Mouse (Mus musculus) spleen, postnatal 36 days (tissue): ENCODE data around the gene Fgd5.
"Not testable (repeated sequence)": the region's sequence is repeated elsewhere in the genome, so short reads cannot be mapped to it uniquely, and the experiment has no call there.

Experiments
- DNase-seq, 2 experiments: peaks; one replicate each; pipeline ENCODE4 v3.0.0; 2022; ENCODE audit warnings: low spot score in 2 of 2, mixed read lengths in 1 of 2

The Fgd5 gene

DNA sequence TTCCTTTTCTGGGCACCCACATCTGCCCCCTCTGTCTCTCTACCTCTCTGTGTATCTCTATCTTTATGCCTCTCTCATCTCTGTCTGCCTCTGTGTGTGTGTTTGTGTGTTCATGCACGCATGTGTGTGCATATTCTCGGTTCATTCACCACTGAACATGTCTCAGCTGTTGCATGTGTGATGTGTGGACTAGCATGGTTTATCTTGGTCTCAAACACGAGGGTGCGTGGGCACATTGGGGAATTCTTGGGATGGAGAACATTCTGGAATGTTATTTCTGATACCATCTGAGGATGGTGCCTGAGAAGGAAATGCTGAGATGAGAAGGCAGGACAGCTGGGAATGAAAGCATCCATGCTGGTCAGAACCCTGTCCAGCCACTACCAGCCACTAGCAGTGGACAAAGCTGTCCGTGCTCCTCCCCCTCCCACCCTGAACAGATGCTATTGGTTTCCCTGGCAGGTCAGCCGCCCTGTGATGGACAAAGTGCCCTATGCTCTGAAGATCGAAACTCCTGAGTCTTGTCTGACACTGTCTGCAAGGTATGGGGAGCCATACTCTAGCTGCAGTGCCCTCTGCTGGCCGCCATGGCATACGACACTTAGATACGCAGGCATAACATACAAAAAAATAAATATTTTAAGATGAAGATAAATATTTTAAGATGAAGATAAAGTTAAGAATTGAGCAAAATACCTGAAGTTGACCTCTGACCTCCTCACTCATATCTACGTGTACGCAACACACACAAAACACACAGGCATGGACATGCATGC, 87.2 kb downstream of the Fgd5 start:
- no peak for DNase-seq

DNA sequence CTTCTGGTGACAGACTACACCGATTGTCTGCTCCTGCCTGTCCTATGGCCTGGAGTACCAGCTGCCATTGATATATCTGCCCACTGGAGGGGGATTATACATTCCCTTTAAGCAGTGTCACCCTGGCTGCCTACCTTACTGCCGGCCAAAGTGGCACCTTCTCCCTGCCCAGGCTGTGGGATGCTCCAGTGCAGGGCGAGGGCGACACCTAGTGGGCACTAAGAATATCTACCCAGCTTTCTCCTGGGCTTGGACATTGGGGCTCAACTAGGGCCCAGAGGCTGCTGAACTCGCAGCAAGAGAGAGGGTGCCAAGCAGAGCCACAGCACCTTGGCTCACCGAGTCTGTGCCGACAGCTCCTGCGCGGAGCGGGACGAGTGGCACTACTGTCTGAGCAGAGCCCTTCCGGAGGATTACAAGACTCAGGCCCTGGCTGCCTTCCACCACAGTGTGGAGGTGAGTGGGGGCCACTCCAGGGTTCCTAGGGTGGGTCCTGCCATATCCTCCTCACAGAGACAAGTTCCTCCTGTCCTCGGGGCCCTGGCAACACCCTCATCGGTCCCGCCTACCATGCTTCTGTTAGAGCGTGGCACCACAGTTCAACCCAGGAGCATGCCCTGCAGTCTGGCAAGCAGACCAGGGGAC, 88.6 kb downstream of the Fgd5 start:
- DNase-seq: peak; percentile 36 to 45

DNA sequence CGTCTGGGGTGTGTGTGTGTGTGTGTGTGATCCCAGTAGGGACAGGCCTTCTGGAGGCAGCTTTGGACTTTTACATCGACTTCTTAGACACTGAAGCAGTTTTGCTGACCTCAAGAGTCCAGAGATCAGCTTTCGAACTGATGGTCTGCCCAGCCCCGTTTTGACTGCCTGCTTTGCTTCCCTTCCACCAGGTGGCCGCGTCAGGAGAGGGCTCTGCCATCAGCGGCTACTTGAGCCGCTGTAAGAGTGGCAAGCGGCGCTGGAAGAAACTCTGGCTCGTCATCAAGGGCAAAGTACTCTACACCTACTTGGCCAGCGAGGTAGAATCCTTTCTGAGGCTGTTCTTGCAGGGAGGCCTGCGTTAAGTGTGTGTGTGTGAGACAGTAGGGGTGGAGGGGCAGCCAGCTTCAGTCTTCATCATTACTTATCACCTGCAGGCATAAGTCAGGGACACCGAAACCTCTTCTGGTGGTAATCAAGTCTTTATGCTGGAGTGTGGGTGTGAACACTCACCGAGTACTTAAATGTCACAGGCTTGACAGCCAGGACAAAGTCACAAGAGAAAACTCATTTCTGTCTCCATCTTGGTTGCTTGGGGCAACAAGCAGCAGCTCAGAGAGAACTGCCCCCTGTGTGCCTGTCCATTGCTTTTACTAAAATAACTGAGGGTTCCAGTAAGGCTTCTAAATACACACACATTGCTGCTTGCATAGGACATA, 92.6 kb downstream of the Fgd5 start:
- DNase-seq: no peak

DNA sequence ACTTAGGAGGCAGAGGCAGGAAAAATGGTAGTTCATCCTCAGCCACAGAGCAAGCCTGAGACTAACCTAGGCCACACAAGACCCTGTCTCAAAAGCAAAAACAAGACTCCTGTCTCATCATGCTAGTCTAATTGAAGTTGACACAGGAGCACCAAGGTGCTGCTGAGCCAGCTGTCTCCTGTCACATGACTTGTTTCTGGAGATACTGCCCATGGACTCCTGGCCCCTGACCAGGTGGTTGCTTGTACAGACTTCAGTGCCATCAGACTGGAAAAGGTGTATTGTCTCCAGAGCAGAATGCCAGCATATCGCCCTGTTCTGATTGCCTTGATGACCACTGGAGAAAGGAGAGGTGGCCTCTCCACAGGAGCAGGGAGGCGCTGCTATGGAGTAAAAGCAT, 102.1 kb downstream of the Fgd5 start:
- no peak for DNase-seq

DNA sequence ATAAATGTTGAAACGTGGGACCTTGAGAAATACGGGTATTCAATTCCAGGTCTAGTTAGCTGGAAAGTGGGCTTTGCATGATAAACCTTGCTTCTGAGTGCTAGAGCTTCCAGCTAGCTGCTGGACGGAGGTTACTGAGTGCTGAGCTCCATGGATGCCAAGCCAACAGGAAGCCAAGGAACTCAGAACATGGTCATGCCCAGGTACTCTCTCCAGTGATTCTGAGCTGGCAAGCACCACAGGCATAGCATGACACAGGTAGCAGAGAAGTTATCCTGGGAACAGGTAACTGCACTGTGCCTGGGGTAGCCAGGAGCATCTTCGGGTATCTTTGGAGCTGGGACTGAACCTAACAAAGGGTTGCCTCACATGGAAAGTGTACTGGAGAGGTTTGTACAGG, 104.1 kb downstream of the Fgd5 start:
- DNase-seq: no peak

DNA sequence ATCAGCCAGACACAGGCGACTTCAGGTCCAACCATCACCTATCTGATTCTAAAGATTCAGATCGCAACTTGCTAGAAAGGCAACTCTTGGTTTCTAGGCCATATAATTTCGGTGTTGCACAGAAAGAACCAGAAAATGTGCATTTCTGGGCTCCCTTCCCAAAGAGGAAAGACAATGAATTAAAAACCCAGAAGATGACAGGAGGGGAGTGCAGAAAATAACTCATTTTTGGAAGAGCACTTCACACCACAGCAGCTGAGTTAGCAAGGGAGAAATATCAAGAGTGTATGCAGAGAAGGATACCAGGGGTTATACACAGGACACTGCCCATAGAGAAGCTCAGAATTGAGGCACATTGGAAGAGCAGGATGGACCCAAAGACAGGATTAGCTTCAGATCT, 106.3 kb downstream of the Fgd5 start:
- no peak for DNase-seq

DNA sequence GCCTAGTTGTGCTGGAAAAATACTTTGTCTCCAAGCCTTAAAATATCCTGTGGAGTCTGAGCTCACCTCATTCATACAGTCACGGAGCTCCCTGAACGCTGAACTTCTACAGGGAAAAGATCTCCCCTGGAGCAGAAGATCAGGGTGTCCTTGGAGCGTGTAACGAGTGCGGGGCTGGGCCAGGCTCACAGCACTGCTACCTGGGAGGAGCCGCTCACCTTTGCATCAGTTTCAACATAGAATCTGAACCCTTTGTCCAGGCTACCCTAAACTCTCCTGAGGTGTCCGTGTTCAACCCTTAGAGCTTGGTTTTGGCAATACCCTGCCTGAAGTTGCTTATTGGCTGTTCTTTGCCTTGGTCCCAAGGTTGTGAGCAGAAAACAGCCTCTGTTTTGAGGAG, 110.5 kb downstream of the Fgd5 start:
- DNase-seq: not testable (repeated sequence)

DNA sequence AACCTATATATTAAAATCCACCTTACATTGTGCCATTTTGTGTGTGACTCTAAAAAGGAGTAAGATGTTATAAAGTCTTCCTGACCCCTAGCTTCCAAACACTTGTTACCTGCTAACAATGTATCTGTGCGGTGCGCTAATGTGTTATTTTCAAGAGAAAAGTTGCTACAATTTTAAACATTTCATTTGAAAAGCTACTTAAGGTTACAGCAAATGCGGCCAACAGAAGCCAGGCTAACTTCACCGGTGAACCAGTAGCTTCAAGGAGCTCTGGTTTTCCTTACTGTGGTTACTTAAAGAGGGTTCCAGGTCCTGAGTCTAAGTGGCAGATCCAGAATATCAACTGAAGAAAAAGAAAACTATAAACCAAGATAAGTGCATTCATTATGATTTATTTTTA, 111.3 kb downstream of the Fgd5 start:
- no peak for DNase-seq

DNA sequence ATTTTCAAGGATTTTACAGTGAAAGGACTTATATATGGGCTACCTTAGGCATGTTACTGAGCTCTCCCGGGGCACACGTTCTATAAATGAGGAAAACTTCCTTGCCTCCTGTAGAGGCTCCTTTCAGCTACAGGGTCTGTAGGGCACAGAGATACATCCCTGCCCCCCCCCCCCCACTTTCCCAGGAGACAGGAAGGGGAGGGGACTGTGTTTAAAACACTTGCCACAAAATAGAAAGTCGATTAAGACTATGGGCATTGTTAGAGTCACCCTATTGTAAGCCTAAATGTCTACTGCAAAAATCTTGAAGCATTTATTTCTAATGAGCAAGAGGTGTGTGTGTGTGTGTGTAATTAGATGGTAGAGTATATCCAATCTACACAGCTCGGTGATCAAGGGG, 111.8 kb downstream of the Fgd5 start:
- no peak for DNase-seq

DNA sequence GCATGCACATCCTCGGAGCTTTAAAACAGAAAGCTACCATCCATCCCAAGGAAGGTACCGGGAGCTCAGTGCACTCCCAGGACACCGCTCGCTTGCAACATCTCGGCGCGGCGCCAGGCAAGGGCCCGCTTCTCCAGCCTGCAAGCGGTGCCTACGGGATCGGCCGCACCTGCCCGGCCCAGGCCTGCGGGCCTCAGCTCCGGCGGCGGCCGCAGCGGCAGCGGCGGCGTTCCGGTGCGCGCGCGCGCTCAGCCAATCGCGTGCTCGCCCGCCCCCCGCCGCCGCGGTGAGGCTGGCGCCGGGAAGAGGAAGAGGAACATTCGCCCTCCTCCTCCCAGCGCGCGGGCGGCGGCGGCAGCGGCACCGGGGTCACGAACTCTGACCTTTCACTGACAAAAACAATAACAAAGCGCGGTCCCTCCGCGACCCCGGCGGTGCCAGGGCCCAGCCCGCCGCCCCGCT, 112.5 kb downstream of the Fgd5 start, which contains the start of gene Nr2c2:
TSS of gene Nr2c2 (plus strand) at position 261 of the 462 bp plus-strand sequence.
- peak; percentile 88 to 90 for DNase-seq

DNA sequence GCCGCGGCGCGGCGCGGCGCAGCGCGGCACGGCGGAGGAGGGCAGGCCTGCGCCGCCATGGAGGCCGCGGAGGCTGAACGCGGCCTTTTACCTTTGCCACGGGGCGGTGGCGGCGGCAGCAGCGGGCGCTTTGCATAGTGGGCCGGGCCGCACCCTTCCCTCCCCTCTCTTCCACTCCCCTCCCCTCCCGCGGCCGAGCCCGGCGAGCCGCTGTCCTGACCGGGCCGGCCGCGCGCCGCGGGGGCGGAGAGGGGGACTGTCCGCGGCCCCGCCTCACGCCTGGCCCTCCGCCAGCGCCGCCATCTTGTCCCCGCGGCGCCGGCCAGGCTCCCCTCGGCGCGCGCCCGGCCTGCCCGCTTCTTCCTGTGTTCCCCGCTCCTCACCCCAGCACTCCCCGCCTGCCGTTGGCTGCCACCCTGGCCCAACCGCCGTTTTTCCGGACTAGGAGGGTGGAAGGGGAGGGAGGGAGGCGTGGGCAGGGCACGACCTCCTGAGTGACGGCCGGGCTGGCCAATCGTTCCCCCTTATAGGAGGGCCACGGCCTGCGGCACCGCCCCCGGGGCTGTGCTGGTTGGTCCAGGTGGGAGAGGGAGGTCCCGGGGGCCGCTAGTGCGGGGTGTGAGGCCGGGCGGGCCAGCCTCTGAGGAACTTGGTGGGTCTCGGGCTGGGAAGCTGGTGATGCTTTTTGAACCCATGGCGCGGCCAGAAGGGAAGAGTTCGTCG, 113.2 kb downstream of the Fgd5 start:
- peak; percentile 99 to 100 for DNase-seq

DNA sequence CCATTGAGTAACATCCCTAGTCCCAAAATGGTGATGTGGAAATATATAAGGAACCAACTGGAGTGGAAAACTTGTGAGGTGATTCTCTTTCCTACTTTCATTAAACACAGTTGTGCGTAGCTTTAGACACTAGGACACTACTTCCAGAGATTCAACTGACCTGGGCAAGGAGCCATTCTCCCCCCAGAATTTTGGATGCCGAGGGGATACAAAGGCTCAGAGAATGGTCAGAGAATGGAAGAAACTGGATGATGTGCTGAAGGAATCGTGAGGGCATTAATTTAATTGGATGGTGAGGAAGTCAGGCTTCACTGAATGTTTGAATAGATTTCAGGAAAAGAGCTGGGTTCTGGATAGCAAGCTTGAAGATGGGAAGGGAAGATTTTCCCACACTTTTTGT, 114.1 kb downstream of the Fgd5 start:
- DNase-seq: no peak

DNA sequence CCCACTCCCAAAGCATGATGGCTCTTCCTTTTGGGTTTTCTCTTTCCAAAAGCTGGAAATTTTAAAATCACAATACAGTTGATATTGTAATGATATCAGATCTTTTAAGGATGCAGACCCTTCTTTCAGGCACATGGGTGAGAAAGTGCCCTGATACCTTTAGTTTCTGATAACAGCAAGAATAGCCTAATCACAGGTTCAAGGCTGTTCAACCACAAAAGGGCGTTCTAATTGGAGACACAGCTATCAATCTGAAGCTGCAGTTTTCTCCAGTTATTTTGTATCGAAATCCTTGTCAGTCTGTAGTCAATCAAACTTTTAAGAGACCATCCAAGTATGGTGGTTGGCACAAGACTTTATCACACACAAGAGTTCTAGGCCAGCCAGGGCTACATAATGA, 115.2 kb downstream of the Fgd5 start:
- no peak for DNase-seq

DNA sequence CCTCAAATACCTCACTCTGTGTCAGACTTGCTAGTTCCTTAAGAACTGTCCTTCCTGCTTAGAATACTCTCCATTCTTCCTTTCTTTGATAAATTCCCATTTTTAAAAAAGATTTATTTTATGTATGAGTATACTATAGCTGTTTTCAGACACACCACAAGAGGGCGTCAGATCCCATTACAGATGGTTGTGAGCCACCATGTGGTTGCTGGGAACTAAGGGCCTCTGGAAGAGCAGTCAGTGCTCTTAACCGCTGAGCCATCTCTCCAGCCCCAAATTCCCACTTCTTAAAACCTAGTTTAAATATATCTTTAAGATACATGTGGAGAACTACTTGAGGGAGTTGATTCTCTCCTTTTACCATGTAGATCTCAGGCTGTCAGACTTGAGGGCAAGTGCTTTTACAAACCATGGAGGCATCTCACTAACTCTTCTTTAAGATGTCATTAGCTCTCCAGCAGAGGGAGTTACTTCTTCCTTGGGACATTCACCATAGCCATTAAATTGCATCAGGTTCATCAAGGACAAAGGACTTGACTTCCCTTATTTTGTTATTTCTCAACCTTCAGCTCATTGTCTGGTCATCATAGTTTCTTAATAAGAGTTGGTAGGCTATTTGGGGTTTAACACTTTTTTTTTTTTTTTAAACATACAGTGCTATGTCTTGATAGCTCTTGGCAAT, 122.1 kb downstream of the Fgd5 start:
- no peak for DNase-seq

DNA sequence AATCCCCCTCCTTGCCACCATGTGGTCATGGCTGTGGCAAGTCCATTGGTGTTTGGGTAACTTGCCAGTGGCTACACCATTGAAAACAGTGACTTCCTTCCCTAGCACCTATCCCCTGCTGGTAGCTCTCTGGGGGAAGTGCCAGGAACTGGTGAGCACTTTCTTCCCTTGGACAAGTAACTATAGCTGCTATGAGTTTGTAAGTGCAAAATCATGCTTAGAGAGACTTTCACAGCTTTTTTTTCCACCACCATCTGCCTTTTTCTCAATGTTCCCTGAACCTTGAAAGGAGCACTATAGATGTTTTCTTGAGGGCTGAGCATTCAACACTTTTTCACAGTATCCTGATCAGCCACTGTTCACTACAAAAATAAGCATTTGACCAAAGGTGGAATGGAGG, 145.9 kb downstream of the Fgd5 start:
- DNase-seq: no peak
